In the genomic region with DNA sequence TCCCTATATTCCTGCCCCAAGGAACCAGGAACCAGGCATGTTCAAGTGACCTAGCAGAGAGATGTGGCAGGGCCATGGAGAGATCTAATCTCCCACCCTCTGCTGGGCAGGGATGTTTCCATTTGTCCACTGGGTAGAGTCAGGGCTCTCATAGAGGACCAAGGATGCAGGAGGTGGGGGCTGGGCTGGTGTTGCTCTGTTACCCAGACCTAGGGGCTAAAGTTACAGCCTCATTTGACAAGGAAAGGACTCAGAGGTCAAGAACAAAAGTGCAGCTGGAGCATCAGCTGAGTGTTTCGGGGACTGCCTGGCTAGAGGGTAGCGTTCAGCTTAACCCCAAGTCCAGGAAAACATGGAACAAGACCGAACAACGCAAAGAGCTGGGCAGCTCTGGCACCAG, we compare ENCODE assay signal across 16 mouse cellular contexts.
"Had no signal": no experiment of that assay in that cellular context is flagged by ENCODE, and none has a peak within 500 bp of the region (broad histone marks: within the 10 kb centered on the region; RNA-seq: fewer than 3 reads in every experiment).

No protein-coding gene starts in this region.

- H3K36me3 ChIP-seq: liver, embryonic 15.5 days; lung, embryonic 15.5 days had no signal

- H3K27ac ChIP-seq: kidney, embryonic 15.5 days; left cerebral cortex, adult 2 months; liver, embryonic 12.5 days; liver, embryonic 15.5 days; lung, embryonic 15.5 days; midbrain, embryonic 12.5 days had no signal

- DNase-seq: kidney, postnatal 10 days; kidney, postnatal 4 days; layer of hippocampus, postnatal 36 days; lung, adult 18-20 months; lung, postnatal 10 days; lung, postnatal 36 days; thymus, adult 18-20 months; thymus, postnatal 36 days had no signal

- H3K9me3 ChIP-seq: kidney, embryonic 15.5 days; liver, embryonic 12.5 days; liver, embryonic 15.5 days; lung, embryonic 15.5 days; megakaryocyte, embryonic 14.5 days; midbrain, embryonic 12.5 days had no signal

- H3K4me3 ChIP-seq: kidney, embryonic 15.5 days; left cerebral cortex, adult 2 months; liver, embryonic 12.5 days; liver, embryonic 15.5 days; lung, embryonic 15.5 days; megakaryocyte, embryonic 14.5 days; midbrain, embryonic 12.5 days had no signal

- H3K27me3 ChIP-seq: kidney, embryonic 15.5 days; liver, embryonic 12.5 days; liver, embryonic 15.5 days; lung, embryonic 15.5 days; megakaryocyte, embryonic 14.5 days; midbrain, embryonic 12.5 days had no signal

- H3K4me2 ChIP-seq: kidney, embryonic 15.5 days; liver, embryonic 12.5 days; liver, embryonic 15.5 days; lung, embryonic 15.5 days; midbrain, embryonic 12.5 days had no signal

- ATAC-seq: intestine, postnatal 0 days; liver, embryonic 12.5 days had no signal

- H3K9ac ChIP-seq: kidney, embryonic 15.5 days; liver, embryonic 12.5 days; liver, embryonic 15.5 days; lung, embryonic 15.5 days; midbrain, embryonic 12.5 days had no signal
